Mouse (Mus musculus) hindlimb bud, embryonic 11.5 days (tissue): ENCODE measurements around the gene Lhfpl2.

ENCODE experiments used
- DNase-seq: peaks from one replicate; pipeline ENCODE4 v3.0.0-alpha.2; 2012; ENCODE audit warnings: low read depth, low spot score; ENCODE audit errors: extremely low spot score

Lhfpl2 gene

GRCm38 (mm10) chr13:94095202-94095601 is 37.6 kb downstream of the Lhfpl2 start:
- no peak for DNase-seq

- DNase-seq: no peak
Observed at GRCm38 (mm10) chr13:94097667-94098066, 40.1 kb downstream of the Lhfpl2 start.

- no peak for DNase-seq
Observed at GRCm38 (mm10) chr13:94098369-94099084, 40.9 kb downstream of the Lhfpl2 start.

GRCm38 (mm10) chr13:94099087-94099486 is 41.5 kb downstream of the Lhfpl2 start:
- DNase-seq: no peak

- DNase-seq: no peak
Observed at GRCm38 (mm10) chr13:94100361-94100760, 42.8 kb downstream of the Lhfpl2 start.

GRCm38 (mm10) chr13:94101020-94101571 is 43.5 kb downstream of the Lhfpl2 start:
- no peak for DNase-seq

- no peak for DNase-seq
Observed at GRCm38 (mm10) chr13:94104866-94105475, 47.4 kb downstream of the Lhfpl2 start.

- DNase-seq: no peak
Observed at GRCm38 (mm10) chr13:94106431-94106830, 48.8 kb downstream of the Lhfpl2 start.

- no peak for DNase-seq
Observed at GRCm38 (mm10) chr13:94106983-94107382, 49.4 kb downstream of the Lhfpl2 start.

- no peak for DNase-seq
Observed at GRCm38 (mm10) chr13:94110556-94110955, 53.0 kb downstream of the Lhfpl2 start.

GRCm38 (mm10) chr13:94115476-94115875 is 57.9 kb downstream of the Lhfpl2 start:
- no peak for DNase-seq

GRCm38 (mm10) chr13:94116705-94117410 is 59.3 kb downstream of the Lhfpl2 start:
- DNase-seq: peak; percentile 41

GRCm38 (mm10) chr13:94117522-94117921 is 59.9 kb downstream of the Lhfpl2 start:
- no peak for DNase-seq

- DNase-seq: no peak
Observed at GRCm38 (mm10) chr13:94118091-94118490, 60.5 kb downstream of the Lhfpl2 start.

GRCm38 (mm10) chr13:94119309-94119708 is 61.7 kb downstream of the Lhfpl2 start:
- DNase-seq: no peak

GRCm38 (mm10) chr13:94122703-94123592 is 65.4 kb downstream of the Lhfpl2 start:
- DNase-seq: no peak

GRCm38 (mm10) chr13:94130394-94130793 is 72.8 kb downstream of the Lhfpl2 start:
- DNase-seq: no peak

- no peak for DNase-seq
Observed at GRCm38 (mm10) chr13:94131135-94131534, 73.5 kb downstream of the Lhfpl2 start.

GRCm38 (mm10) chr13:94132187-94132995 is 74.8 kb downstream of the Lhfpl2 start:
- DNase-seq: no peak

GRCm38 (mm10) chr13:94134646-94135045 is 77.0 kb downstream of the Lhfpl2 start:
- DNase-seq: no peak
